Mouse (Mus musculus): ENCODE results near the gene Rab12. TPM values are rescaled to one million over a fixed set of nuclear protein-coding genes. Genes with fewer than 3 reads are reported as not detected.
"Not testable (repeated sequence)": the region's sequence is repeated elsewhere in the genome, so short reads cannot be mapped to it uniquely, and the experiment has no call there.

The Rab12 gene
- 100 to 1,000 TPM; 204 to 226 TPM for total RNA-seq (2021)
- long read RNA-seq, experiment 1, transcript Rab12-205 (6 exons, 2,010 nt): major isoform, 233 of 244 reads
- long read RNA-seq, experiment 1, partial matches to known transcripts: 3 of 244 reads
- long read RNA-seq, experiment 1, other reads (novel, unspliced or antisense): 8 of 244 reads
- long read RNA-seq, experiment 2, transcript Rab12-205 (6 exons, 2,010 nt): major isoform, 84 of 94 reads
- long read RNA-seq, experiment 2, partial matches to known transcripts: 8 of 94 reads
- long read RNA-seq, experiment 2, other reads (novel, unspliced or antisense): 2 of 94 reads

DNA sequence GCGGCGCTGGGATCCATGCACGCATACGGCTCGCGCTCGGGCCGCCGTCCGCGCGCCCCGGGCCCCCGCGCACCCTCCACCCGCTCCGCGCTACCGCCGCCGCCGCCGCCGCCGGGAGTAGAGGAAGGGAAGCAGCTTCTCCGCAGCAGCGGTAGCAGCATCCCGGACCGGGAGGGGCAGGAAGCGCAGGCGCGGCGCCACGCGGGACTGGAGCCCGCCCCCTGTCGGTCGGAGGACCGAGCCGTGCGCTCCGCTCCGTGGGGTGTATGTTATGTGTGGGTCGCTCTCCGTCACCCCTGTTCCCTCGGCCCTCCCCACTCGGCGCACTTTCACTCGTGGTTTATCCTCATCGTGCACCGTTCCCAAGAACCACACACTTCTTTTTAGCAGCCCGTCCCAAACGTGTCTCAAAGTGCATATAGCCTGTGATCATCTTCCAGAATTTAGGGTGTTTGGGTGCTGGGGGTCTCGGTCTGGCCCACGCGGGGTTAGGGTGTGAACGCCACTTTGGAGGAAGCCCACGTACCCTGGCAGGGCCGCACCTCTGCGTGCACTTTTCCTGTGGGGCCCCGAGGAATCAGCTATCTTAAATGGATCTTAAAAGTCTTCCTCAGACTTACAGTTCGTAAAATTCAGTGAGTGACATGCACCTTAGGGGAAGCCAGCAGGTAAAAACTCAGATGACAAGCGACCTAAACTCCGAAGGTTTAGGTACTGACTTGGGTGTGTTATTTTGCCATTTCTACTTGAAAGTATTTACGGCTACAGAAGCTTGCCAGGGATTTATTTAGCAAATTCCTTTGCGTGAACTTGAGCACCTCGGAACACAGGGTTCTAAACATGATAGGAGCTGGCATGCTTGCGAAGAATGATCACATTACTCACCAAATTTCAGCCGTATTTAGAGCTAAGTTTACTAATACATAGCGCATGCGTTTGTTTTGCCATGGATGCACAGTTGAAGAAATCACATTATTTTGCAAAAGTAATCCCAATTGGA, at the start of gene Rab12:
Gene Rab12, minus strand, starts transcription at position 176 of the 1,000 bp plus-strand sequence.
- peak; percentile 90 to 93 for DNase-seq

DNA sequence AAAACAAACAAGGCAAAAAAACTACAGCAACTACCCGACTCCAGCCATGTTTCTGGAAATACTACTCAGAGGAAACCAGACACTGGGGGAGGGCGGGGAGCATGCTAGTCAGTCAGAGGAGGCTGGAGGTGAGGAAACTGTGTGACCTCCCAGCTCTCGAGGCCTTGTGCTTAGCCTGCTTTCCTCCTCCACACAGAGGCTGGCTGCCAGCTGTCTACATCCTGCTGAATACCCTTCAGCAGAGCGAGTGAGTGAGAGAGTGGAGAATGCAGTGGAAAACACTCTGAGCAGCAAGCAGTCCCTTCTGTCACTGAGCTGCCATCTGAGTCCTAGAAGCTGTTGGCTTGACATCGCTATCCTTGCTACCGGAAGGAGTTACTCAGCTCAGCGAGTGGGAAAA, 44.7 kb upstream of the Rab12 start:
- DNase-seq: no peak

DNA sequence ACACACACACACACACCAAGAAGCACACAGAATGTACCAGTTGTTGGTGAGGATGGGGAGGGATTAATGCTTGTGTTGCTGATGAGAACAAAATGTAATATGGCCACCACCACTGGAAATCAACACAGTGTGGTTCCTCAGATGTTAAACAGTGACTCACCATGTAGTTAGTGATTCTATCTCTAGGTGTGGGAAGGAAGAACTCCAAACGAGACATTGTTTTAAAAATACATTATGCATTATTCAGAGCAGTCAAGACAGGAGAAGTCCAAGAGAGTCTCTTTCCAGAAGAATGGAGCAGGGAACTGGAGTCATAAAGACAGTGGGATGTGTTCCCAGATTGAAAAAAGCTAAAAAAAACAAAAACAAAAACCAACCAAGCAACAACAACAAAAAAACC, 44.0 kb upstream of the Rab12 start:
- DNase-seq: no peak

DNA sequence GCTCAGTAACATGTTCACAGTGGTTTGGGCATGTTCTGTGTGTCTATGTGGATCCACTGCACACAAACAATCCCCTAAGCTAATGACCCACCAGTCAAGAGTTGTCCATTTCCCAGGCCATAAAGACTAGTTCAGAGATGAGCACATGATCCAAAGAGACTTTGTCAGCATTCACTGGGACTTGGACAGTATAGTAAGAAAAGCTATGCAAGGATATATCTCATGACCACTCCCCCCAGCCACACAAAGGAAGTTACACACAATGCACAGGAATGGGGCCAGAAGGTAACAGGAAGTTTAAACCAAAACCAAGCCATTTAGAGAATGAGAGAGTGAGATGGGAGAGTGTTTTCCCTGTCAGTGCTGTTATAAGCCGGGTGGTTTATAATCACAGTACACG, 41.9 kb upstream of the Rab12 start:
- no peak for DNase-seq

DNA sequence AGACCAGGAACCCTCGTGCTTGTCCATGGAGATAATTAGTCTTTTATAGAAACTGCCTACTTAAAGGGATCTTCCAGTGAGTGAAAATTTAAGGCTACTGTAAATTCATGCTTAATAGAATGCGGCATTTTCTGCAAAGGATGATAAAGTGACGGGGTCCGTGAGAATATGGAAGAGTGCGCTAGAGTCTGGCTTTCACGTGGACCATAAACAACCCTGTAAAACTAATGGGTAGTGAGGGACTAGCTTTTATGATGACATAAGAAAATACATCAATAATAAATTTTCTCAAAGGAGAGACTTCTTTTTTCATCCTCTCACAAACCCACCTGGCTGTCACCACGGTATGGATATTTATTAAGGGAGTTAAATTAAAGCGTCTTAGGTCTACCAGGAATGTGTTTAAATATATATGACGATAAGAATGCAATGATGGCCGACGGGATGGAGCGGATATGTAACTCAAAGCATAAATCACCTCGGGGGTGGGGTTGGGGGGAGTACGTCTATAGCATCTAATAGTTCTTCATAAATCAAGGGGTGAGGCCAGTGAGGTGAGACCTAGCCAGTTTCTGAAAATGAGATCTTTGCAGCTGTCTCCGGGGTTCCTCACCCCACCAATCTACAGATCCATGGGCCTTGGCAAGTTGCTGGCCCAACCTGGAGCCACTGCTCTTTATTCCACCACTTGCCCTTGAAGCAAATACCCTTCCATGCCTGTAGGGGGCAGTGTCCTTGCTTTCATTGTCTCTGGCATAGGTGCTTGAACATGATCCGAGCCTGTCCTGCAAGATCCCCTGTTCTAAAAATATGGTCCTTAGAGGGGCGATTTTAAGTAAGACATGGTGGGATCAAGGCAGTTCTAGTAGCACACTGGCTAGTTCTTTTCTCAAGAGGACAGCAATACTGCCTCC, 39.1 kb upstream of the Rab12 start:
- DNase-seq: no peak

DNA sequence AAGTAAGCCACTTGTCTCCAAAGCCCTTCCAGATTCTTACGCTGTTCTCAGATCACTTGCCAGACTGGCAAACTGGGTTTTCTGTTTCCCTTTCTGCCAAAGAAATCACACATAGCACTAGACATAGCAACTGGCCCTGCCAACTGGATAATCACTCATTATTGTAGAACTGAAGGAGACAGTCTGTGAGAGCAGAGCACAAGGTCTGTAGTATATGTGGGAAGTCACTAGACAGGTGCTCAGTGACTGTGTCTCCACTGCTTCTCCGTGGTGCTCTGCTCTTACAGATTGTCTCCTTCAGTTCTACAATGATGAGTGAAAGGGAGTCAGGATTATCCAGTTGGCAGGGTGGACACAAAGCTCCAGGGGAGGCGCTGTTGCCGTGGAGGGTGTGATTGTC, 33.2 kb upstream of the Rab12 start:
- DNase-seq: no peak

DNA sequence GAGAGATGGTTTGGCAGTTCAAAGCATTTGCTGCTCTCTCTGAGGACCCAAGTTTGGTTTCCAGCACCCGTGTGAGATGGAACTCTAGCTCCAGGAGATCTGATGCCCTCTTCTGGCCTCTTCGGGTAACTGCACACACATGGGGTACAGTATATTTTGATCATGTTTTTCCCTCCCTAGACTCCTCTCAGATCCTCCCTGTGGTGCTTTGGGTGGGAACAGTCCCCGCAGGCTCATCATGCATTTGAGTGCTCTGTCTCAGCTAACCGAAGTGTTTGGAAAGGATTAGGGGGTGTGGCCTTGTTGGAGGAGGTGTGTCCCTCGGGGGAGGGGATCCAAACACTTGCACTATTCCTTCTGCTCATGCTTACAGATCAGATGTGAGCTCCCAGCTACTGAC, 31.0 kb upstream of the Rab12 start:
- DNase-seq: no peak

DNA sequence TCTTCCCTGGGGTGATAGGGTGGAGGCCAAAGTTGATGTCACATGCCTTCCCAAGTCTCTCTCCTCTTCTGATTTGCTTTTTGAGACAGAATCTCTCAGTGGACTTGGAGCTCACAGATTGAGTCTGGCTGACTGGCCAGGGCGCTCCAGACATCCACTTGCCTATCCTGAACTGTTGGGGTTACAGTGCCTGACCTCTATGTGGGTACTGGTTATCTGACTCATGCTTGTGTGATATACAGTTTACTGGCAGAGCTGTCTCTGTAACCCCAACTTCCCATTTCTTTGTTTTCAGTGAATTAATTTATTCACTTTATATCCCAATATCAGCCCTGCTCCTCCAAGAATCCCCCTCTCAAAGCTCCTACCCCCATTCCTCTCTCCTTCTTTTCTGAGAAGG, 12.8 kb upstream of the Rab12 start:
- no peak for DNase-seq

DNA sequence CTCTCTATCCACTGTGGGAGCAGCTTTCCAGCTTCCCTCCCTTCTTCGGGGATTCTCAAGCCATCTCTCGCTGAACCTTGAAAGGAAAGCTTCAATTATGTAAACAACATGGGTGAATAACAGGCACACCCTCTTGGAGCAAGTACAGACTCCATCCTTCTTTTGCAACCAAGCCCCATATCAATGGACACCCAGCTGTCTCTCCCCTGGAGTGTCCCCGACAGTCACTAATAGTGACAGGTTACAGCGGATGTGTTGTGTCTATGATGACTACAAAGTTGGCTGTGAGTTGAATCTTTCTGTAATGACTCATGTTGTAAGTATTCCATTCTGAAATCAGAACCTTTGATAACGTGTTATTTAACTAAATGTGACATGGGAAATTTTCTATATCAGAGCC, 3.9 kb upstream of the Rab12 start:
- no peak for DNase-seq

DNA sequence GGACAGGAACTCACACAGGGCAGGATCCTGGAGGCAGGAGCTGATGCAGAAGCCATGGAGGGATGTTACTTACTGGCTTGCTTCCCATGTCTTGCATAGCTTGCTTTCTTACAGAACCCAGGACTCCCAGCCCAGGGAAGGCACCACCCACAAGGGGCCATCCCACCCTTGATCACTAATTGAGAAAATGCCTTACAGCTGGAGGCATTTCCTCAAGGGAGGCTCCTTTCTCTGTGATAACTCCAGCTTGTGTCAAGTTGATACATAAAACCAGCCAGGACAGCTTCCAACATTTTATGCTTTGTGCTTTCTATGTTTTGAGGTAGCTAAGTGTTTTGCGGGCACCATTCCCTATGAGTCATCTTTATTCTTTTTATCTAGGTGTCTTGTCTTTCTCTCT, 3.1 kb upstream of the Rab12 start:
- DNase-seq: not testable (repeated sequence)

DNA sequence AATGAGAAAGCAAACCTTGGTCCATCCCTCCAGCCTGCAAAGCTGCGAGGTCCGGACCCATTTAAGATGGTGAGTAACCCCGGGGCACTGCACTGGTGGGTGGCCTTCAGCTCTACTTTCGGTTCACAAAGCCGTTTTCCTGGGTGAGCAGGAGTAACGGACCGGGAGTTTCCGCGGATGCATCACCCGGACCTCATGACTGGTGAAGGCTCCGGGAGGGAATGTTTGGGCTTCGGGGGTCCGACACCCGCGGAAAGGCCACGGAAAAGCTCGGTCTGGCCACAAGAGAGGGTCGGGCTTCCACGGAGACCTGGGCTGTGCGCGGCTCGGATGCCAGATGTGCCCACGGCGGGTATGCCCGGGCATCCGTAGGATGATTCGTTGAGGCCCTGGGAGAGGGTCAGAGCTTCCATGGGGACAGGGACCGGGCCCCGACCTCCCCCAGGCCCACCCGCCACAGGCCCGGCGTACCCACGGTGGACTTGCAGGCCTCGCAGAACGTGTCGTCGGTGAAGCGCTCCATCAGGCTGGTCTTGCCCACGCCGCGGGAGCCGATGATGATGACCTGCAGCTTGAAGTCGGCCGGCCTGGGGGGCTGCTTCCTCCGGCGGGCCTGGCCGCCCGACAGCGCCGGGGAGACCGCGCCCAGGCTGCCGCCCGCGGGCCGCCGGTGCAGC, 514 bp downstream of the Rab12 start:
- peak in 1 of 2 experiments; percentile 56 for DNase-seq

DNA sequence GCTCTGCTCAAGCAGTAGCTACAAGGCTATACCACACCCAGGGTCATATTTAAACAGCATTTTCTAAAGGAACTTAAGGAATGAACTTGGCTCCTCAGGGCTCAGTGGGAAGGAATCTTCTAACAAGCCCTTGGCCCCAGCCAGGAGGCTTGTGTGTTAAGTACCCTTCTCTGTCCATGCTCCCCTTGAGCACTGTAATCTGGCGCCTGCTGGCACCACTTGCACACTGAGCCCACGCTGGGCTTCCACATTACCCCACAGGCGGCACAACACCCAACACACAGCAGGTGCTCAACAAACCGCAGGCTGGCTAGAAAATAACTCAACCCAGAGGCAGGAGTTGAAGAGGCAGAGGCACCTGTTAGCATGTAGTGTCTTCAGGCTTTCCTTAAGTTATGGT, 2.6 kb downstream of the Rab12 start:
- no peak for DNase-seq

DNA sequence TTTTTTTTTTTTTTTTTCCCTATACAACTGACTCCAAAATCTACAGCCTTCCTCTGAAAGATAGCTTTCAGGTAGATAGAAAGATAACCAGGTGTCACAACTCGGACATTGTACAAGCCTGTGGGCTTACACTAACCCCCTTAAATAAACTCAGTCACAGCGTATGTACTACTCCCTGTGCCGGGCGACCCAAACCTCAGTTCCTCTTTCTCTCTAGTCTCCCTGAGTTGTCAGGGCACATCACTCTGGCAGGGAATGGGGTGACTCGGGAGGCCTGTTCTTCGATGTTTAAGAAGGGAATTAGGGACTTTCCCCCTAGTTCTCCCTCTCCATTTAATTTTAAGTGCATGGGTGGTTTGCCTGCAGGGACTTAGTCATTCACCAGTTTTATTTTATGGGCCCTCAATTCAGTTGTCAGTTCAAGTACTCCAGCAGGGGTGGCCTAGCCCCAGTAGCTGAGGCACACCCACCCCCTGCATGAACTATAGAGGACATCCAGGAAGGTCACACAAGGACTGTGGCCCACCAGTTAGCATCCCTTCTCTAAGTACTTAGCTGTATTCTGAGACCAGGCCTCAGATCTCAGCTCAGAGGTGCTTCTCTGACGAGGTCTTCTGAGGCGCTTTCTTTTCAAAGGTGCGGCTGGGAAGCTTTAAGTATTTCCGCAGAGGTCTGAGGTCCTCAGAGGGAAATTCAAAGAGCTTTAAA, 5.1 kb downstream of the Rab12 start:
- no peak for DNase-seq

DNA sequence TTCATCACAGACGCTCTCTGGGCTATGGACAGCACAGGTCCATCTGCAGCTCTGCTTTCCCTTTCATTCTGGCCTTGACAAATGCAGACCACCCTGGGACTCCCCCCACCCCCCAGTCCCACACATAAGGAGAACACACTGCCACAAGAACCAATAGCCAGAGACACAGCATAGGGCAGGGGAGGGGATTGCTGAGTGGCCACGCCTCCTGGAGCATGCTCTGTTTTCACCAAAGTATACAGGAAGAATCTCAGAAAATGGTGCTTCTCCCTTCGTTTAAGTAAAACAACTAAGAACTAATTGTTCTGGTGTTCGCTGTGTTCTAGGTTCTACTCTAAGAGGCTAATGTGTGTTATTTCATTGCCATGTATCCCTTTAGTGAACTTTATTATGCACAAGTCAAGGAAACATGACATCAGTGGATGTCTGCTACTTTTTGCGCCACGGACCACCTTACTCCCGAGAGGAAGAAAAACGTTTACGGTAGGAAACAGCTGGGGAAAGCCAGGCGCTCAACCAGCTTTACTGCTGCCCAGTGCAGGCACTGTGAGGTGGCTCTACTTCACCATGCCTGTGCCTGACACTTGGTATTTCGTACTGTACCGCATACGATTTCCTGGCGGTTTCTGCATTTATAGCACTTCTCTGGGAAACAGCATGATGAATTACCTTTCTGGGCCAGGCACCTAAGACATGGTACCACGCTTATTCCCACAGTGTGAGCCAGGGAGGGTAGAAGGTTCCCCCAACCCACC, 7.2 kb downstream of the Rab12 start:
- no peak for DNase-seq

DNA sequence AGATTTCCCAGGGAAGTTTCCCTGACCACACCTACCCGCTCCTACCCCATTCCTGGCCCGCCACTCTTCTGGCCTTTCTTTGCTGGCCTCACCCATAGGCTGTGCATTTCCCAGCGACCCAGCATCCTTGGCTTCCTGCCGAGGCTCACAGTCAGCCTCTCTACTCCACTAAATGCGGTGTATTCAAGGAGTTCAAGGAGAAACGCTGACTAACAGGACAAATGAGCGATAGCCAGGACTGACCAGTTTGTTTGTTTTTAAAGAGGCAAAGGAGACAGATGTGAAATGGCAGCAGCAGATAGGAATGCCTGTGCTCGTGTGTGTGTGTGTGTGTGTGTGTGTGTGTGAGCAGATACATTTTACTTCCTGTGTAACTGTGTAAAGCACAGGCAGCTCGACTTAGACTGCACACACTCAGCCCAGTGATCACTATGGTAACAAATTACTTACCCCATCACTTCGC, 9.3 kb downstream of the Rab12 start:
- DNase-seq: peak; percentile 60 to 68

DNA sequence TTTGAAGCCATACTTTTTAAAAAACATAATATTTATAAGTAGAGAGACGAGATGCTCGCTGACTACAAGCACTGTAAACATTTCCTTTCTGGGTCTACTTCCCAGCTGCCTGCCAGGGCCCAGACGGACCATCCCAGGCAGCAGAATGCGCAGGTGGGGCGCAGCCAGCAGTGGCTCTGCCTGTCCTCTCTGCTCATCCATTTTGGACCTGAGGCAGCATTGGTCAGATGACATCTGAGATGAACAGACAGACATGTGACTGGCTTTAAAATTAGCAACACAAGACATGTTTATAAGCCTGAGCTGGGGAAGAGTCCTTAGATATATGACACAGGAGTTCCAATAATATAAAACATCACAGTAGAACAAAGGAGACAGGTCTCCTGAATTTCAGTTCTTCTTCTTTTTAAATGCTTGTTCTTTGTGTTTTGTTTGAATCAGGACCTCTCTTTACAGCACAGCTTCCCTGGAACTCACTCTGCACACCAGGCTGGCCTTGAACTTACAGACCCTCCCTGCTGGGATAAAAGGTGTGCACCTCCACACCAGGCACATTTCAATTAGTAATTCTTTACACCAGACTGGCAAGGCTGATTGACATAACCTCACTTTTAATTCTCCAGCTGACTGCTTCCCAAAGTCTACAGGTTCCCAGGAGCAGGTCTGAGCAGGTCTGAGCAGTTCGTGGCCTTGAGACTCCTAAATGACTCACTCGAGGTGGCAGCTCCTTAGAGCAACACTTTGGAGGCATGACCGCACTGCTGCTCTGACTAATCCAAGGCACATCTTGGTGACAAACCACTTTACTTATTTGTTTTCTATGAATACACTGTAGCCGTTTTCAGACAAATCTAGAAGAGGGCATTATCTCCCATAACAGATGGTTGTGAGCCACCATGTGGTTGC, 12.2 kb downstream of the Rab12 start:
- peak; percentile 50 to 54 for DNase-seq

DNA sequence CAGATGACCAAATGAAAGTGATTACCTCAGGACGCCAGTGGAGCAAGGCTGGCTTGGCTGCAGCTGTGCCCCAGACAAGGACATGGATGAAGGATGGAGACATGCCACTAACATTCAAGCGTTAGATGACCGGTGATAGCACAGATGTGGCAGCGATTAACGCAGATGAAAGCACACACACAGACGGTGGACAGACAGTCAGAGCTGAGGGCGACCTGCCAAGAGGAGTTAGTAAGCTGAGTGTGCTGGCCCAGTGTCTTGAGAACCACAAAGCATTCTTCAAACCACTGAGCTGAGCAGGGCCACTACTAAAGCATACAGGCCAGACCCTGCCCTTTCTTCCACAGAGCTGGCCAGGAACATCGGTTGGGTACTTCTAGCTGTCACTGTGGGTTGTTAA, 14.6 kb downstream of the Rab12 start:
- peak in 1 of 2 experiments; percentile 48 for DNase-seq

DNA sequence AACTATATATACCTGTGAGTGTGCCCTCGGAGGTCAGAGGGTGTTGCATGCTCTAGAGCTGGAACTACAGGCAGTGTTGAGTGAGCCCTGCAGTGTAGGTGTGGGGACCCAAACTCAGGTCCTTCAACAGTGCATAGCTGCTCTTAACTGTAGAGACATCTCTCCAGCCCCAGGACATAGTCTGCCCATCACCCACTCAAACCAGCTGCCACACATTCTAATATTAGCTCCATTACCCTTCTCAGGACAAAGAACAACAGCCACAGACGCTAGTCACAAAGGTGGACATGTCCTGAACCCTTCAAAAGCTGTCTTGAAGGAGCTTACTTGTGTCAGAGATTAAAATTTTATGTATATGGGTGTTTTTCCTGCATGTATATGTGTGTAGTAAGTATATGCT, 15.3 kb downstream of the Rab12 start:
- peak in 1 of 2 experiments; percentile 52 for DNase-seq

DNA sequence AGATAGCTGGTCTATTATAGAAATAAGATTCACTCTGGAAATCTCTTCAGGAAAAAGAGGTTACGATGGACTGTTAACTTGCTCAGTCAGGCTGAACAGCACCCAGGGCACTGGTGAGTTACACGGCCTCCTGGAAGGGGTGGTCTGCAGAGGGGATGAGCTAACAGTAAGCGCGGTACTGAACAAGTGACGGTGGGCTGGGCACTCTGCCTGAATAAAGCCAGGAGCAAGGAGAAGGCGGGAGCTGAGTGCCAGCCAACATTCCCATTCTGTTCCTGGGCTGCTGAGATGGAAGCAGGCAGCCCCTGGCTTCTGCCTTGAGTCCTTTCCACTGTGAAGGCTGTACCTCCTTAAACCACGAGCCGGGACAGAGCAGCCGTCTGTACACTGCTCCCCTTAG, 16.1 kb downstream of the Rab12 start:
- peak in 1 of 2 experiments; percentile 51 for DNase-seq

Measured in heart, adult 18-20 months (tissue).